Mouse (Mus musculus) spleen, postnatal 36 days (tissue): Measurements from ENCODE around the gene Gstp2.

Experiments
- DNase-seq, 2 experiments: peaks; one replicate each; pipeline ENCODE4 v3.0.0; 2022; ENCODE audit warnings: low spot score in 2 of 2, mixed read lengths in 1 of 2

Gstp2 gene

DNA sequence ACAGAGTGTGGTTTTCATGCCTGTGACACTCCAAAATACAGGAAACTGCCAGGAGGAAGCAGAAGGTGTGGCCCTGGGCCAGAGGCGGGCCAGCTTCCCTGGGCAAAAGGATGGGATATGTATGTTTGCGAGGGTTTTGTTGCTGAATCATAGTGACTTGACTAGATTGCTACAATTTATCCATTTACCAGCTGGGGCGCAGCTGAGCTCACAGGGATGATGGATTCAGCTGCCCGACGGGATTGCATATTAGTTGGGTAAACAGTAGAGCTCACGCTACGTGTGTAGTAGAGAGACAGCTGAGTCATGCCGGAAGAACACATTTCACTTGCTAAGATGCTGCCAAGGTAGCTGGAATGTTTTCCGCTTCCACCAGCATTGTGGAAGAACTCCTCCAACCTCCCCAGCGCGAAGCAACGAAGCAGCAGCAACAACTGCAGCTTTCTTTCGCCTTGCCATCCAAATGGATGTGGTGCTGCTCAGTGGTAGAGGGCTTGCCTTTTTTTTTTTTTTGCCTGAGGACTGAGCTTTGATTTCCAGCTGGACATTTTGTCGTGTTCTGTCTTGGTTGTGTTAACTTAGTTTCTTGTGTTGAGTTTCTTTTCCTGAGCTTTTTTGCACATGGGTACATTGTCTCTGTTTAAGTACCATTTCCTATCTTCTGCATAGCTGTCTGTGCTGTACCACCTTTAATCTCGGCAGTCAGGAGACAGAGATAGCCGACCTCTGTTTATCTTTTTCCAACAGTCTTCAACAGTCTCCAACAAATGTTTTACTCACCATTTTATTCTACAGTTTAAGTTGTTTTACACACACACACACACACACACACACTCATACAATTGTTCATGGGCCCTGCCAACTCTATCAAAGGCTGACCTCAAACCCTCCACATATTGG, at the start of gene Gstp2:
Gene Gstp2 (minus strand): TSS at position 58 of the 900 bp plus-strand sequence.
- peak; percentile 29 to 61 for DNase-seq

DNA sequence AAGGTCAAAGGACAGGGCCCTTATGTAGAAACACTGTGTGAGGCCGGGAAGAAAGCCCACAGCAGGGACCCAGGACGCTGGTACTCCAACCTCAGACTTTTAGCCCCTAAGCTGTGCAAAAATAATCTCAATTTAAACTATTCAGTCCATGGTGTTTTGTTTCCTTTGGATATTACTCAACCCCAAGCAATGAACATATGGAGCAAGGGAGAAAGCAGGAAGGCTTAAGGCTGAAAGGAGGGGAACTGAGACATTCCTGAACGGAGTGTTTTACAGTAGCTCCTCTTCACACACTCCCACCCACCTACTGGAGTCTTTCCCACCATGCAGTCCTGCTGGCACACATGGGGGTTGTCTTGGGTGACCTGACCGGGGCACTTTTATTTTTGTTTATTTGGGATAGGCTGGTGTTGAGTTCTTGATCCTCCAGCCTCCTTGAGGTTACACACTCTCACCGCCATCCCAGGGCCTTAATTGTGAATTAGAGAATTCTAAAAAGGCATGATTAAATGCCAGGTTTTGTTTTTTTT, 49.0 kb upstream of the Gstp2 start:
- DNase-seq, result no peak

DNA sequence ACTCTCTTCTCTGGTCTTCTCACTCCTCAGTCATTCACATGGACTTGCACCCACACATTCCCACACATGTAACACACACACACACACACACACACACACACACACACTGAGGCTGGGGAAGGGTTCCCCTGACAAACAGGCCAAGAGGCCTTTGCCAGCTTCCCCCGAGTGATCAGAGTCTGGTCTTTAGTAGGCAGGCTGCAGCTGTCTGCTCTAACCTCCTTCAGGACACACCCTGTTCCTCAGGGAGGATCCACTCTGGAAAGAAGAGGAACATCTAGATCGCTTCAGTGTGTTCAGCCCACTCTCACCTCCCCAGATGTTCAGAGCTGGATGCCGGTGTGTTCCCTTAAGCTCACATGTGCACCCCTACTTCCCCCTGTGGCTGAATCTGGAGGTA, 48.5 kb upstream of the Gstp2 start:
- DNase-seq, result no peak

GRCm38 (mm10) chr19:4093772-4094171, 47.9 kb upstream of the Gstp2 start:
- no peak for DNase-seq

- DNase-seq, result no peak
These were observed 46.9 kb upstream of the Gstp2 start for GRCm38 (mm10) chr19:4092750-4093149.

DNA sequence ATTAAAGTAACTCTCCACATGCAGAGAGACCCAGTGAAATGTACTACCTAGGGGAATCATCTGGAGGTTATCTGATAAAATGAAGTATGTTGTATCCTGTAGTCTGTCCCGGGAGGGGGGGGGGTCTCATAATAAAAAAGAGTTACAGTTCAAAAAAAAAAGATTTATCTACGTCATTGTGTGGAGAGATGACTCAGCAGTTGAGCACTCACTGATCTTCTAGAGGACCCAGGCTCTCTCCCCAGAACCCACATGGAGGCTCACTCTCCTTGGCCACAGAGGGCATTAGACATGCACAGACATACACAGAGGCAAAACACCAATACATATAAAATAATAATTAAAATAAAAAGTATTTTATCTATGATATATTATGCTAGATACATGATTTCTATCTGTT, 45.6 kb upstream of the Gstp2 start:
- no peak for DNase-seq

- DNase-seq, result no peak
These were observed 44.6 kb upstream of the Gstp2 start for GRCm38 (mm10) chr19:4090446-4090845.

- no peak for DNase-seq
These were observed 43.3 kb upstream of the Gstp2 start for GRCm38 (mm10) chr19:4089128-4089527.

- DNase-seq, result no peak
These were observed 42.3 kb upstream of the Gstp2 start for GRCm38 (mm10) chr19:4088146-4088545.

- DNase-seq, result no peak
These were observed 41.3 kb upstream of the Gstp2 start for GRCm38 (mm10) chr19:4087090-4087489.

GRCm38 (mm10) chr19:4086156-4086555, 40.3 kb upstream of the Gstp2 start:
- no peak for DNase-seq

- DNase-seq, result no peak
These were observed 39.2 kb upstream of the Gstp2 start for GRCm38 (mm10) chr19:4084984-4085383.

- DNase-seq, result no peak
These were observed 38.0 kb upstream of the Gstp2 start for GRCm38 (mm10) chr19:4083826-4084225.

DNA sequence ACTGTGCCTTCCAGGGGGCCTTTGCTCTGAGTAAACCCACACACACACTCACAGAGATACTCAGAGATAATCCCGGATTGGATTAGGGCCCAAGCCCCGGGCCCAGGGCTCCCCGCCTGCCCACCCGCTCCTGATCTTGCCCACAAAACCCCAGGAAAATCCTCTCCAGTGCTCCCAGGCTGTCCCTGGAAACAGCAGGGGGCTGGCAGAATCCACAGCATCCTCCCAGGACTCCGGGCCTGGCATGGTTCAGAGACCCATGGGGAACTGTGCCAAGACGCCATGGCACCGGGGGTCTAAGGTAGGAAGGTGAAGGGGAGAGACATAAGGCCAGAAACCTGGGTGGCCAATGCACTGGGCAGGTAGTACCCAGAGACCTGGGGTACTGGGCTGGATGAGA, 37.5 kb upstream of the Gstp2 start:
- no peak for DNase-seq

DNA sequence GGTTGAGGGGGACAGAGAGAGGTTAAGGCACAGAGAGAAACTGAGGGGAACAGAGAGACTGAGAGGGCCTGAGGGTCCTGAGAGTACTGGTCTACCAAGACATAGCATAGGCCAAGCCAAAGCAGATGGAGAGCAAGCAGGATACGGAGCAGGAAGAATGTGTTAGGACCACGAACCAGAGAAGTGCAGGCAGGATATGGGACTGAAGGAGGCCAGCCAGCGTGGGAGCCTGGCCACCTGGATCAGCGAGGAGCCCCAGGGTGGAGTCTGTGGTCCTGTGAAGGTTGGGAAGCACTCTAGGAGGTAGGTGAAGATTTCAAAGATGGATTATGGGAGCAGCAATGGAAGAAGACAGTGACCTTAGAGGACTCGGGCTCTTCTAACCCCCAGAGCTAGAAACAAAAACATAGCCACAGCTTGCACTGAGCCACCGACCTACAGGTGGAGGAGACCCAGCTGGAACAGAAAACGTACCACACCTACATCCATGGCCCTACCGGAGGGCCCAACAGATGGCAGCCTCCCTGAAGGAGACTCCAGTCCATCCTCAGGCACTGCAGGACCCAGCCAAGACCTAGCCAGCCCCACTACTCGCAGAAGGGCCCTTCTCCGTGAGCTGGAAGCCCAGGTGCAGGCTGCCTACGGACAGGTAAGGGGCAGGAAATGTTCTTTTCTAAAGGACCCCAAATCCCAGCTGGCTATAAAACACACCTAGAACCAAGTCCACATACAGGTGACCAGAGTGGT, 36.6 kb upstream of the Gstp2 start:
- DNase-seq, result no peak

- no peak for DNase-seq
These were observed 35.6 kb upstream of the Gstp2 start, which contains the start of gene Cabp2 for GRCm38 (mm10) chr19:4081394-4081793. Gene Cabp2, plus strand, starts transcription at chr19:4081578.

DNA sequence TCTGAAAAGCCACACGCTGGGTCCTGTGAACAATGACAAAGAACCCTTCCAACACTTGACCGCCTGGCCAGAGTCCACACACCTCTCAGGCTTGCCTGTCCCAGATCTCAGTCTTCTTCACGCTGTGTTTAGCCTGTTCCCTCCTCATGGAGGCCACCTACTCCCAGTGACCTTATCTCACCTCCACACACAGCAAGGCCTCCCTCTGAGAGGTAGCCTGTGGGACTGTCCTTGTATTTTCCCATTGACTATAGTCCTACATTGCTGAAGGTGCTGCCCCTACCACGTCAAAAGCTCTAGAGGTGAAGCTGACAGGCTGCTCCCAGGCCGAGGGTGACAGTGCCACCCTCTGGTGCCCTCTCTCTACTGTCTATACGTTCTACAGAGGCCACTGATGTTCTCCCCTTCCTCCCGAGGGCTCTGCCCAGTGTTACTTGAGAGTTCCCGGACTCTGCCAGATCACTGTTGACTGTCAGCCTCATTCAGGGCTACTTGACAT, 34.7 kb upstream of the Gstp2 start:
- DNase-seq, result no peak

DNA sequence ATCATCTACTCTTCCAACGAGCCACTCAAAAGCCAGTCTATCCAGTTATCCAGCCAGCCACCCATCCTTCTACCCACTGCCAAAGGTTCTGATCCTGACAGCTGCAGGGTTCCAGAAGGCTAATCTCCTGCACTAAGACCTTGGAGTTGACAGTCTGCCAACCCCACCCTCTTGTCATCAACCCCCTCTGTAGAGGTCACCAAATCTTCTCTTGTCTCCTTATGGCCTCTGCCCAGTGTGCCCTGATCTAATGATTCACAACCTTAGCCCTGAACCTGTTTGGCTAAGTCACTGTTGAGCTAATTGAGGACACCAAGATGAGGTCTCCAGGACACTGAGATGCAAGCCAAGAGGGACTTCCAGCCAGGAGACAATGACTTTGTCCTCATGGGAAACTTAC, 33.8 kb upstream of the Gstp2 start:
- DNase-seq, result peak in 1 of 2 experiments; percentile 47

DNA sequence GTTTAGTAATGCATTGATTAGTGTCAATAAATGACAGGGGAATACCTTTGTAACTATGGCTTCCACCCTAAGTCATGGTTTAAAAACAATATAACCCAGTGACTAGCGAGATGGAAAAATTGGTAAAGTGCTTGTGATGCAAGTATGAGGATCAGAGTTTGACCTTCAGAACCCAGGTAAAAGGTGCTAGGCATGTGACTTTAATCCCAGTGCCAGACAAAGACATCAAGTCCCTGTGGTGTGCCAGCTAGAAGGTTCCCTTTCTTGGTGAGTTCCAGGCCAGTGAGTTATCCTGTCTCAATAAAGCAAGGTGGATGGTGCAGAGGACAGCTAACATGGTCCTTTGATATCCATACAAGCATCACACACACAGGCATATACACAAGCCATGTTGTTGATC, 29.7 kb upstream of the Gstp2 start:
- no peak for DNase-seq

GRCm38 (mm10) chr19:4072706-4073424, 27.0 kb upstream of the Gstp2 start:
- no peak for DNase-seq

DNA sequence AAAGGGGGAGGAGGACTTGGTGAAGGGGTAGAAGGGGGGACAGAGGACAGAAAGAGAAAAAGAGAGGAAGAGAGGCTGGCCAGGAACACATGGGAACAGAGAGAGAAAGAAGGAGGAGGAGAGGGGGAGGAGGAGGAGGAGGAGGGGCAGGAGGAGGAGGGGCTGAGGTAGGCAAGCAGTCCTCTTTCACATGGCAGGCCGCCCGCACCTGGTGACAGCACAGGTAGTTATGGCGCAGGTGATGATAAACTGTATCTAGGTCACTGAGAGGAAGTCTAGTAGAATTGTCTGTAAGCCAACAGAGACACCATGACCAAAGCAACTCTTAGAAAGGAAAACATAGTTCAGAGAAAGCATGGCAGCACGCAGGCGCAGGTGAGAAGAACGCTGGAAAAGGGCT, 25.6 kb upstream of the Gstp2 start:
- no peak for DNase-seq

- DNase-seq, result no peak
These were observed 24.9 kb upstream of the Gstp2 start for GRCm38 (mm10) chr19:4070756-4071155.
